Mouse (Mus musculus): ENCODE measurements around the gene Bcr. TPM values are rescaled to one million over a fixed set of nuclear protein-coding genes. Genes with fewer than 3 reads are reported as not detected.

Gene Bcr
- total RNA-seq, 2 experiments from 2014 or later: 4.2 to 6.4 TPM

Other genes with a start within 250 kb of the Bcr start
- gene Gnaz, start 93.4 kb upstream of the Bcr start, total RNA-seq (2021): 1 to 10 TPM in 1 of 2 experiments, under 1 TPM in 1; 0.99 to 1.6 TPM
- gene Rsph14, start 28.0 kb upstream of the Bcr start, total RNA-seq (2021): not detected
- 1 to 10 TPM; 1.3 to 2.2 TPM for gene Rab36, start 23.5 kb upstream of the Bcr start, total RNA-seq (2021)
- gene Specc1l, start 151.5 kb downstream of the Bcr start, total RNA-seq (2021): 10 to 100 TPM; 34.3 to 36.2 TPM

Data from gastrocnemius, postnatal 10 days (tissue).